Mouse (Mus musculus) kidney, adult 8-10 months (tissue): ENCODE results near the gene Dapp1.
A peak's percentile ranks its signal among the peaks of the same experiment; 100 is the strongest.
"Not testable (repeated sequence)": the region's sequence is repeated elsewhere in the genome, so short reads cannot be mapped to it uniquely, and the experiment has no call there.

Experiments used
- DNase-seq, 2 experiments: peaks; one replicate each; pipeline ENCODE4 v3.0.0; 2022

Dapp1 gene

DNA sequence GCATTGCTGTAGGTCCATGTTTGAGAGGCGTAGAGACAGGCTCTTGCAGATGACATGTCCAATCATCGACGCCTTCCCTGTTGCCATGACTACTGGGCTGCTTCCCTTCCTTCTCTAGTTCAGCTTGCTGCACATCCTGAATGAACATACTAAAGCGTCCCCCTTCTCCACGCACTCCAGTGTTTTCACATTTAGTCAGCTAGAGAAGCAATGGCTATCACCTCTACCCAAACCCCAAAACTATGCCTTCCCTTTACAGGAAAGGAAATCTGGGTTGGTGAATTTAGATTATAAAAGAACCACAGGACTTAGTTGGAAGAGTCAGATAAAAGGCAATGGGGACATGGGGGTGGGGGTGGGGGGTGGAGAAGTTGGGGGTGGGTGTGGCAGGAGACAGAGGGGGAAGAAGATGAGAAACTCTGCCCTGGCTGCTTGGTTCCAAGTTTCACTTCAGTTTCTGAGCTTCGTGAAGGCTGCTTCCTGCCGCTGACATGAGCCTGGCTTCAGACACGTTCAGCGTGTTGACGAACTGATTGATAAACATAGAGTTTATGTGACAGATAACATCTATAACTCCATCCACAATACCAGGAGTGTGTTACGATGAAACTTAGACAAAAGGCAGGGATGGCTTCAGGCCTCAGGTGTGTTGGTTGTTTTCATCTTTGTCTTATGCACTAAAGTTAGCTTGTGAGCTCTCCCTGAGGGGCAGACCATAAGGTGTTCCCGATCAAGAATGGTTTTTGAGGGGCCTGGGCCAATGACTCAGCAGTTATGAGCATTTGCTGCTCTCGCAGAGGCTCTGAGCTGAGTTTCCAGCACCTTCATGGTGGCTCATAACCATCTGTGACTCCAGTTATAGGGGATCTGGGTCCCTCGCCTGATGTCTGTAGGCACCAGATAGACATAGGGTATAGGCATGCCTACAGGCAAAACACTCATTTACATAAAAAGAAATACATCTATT is 28.1 kb downstream of the Dapp1 start:
- DNase-seq, result no peak

DNA sequence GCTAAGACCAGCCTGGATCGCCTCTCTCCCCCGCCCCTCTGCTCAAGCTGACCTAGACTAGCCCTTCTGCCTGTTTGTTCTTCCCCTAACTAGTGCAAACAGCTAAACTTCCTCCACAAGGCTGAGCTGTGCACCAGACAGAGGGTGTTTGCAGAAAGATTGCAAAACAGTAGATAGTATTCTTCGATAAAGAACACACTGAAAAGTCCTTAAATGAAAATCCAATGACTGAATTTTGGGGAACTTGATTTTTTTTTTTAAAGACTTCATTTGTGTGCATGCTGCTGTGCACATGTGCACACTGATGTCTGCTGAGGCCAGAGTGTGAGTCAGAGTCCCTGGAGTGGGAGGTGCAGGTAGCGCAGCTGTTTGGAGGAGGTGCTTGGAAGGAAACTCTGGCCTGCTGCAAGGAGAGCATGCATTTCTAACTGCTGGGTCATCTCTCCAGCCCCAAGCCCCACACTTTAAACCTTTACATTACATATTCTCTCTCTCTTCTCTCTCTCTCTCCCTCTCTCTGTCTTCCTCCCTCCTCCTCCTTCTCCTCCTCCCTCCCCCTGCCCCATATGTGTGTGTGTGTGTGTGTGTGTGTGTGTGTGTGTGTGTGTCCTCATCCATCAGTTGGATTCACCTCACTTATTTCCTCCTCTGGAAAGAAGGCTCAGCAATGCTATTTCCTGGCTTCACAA is 29.0 kb downstream of the Dapp1 start:
- no peak for DNase-seq

DNA sequence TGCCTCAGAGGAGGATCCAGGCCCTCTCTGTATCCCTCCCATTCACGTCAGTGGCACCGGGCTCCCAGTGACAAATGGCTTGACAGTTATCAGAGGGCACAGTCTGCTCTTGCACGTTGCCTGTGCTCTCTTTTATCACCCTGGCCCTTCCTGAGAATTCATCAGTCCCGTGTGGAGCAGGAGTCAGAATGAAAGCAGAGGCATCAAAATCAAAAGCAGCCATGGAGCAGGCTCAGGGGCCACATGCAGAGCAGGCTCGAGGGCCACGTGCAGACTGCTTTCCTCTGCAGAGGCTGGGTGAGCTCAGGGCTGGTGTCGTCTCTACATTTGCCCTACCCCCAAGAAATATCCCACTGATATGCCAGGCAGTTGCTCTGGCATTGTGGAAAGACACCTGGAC is 29.5 kb downstream of the Dapp1 start:
- no peak for DNase-seq

DNA sequence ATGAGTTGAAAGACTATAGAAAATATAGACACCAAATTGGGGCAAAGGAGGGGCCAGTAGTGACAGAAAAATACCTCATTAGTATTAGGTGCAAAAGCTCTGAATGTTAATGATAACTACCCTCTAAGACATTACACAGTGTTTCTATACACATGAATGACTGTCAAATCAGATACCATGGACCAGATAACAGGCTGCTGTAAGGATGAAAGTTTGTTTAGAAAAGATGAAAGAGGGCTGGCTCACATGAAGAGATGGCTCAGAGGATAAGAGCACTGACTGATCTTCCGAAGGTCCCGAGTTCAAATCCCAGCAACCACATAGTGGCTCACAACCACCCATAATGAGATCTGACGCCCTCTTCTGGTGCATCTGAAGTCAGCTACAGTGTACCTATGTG is 30.0 kb downstream of the Dapp1 start:
- DNase-seq, result not testable (repeated sequence)

DNA sequence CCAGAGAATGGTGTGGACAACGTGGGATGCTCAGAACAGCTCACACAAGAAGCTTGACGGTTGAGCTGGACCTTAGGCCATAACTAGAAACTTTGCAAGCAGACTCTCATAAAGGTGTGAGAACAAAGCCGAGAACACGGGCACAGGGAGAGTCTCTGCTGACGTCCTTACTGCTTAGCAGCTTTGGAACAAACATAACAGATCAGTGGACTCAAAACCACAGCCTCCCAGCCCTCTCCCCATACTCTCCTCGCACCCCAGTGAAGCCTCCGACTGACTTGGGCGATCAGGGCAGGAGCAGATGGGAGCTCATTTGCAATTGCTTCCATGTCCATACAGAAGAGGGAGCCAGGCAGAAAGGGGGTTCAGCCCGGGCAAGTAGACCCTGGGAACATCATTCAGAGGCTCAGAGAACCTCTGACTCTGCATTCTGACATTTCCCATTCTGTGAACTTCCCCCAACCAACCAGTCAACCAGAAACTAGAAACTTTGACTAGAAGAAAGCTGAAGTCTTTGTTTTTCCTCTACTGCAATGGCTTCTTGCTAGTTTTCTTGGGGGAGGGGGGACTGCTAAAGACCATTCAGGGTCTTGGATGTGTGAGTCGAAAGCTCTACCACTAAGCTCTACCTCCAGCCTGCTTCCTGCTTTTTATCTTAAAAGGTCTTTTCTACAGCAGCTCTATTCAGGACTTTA is 31.0 kb downstream of the Dapp1 start:
- DNase-seq, result no peak

DNA sequence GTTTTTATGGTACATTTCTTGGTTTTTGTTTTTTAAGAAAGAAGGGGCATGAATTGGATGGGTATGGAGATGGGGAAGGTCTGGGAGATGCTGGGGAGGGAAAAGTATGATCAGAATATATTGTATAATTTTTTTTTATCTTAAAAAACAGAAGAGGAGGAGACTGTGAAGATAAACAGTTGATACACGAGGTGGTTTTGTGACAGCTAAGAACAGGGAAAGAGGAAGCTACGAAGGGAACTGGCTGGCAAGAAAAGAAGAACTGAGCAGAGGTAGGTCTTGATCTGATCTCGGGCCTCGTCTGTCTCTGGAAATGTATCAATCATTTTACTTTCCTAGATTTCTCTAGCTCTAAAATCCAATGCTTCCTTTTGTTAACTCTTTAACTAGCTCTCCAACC is 33.8 kb downstream of the Dapp1 start:
- DNase-seq, result no peak

DNA sequence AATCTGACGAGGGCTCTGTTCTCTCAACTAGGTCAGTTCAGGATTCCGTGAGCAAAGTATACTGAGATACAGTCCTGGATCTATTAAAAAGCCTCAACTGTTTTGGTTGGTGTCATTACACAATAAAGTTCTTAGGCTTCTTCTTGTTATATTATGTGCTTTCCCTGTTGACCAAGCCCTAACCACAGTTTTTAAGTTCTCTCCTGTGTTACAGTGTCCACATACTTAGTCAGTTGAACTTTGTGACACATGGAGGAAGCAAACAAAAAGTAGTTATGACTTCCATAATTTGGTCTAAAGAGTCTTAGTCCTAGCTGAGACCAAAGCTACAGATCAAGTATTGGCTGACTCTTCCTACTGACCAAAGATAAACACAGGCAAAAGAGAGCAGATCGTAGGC is 34.5 kb downstream of the Dapp1 start:
- no peak for DNase-seq

DNA sequence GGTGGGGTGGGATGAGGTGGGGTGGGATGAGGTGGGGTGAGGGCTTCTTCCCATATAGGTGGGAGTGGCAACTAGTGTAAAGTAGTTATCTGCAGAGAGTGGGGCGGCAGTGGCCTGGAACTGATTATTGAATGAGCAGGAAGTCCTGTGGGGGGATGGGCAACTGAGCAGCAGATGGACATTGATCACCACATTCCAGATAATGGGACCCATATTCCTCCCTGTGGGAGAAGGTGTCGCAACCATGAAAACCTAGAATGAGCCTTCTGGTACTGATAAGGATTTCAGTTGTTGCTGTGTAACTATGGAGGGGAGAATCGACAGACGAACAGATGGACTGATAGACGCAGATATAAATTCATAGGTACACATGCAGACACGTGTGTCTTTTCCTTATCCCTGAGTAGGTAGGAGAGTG is 37.6 kb downstream of the Dapp1 start:
- DNase-seq, result no peak

DNA sequence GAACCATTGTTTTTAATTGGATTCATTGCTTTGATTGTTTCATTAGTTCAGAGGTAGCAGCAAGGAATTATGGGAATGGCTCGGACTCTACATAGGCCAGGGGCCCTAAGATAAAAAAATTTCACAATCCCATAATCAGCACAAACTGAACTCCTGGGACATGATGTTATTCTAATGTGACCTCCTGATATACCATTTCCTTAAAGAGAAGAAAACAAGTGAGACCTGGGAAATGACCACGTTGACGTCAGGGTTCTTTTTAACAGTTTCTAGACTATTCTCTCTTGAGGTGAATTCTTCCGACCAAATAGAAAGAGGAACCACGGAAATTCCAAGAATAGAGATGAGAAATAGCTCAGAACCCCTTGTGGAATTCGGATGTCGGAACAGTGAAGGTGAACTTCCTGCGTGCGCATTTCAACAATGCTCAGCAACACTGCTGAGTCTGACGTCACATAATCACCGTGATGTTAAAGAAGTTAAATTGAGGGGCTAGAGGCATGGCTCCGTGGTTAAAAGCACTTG is 39.2 kb downstream of the Dapp1 start:
- DNase-seq, result no peak

DNA sequence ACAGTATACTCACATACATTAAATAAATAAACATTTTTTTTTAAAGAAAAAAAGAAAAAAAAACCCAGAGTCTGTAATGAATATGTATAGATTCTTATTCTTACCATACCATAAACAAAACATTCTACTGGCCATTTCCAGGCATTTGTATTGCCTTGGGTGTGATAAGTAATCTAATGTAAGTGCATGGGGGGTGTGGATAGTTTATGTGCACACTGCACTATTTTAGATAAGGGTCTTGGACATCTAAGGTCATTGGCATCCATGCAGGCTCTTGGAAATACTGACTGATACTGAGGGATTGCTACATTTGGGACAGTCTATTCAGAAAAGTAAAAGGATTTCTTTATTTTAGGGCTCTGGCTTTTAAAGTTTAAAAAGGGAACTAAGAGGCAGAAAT is 39.8 kb downstream of the Dapp1 start:
- no peak for DNase-seq

DNA sequence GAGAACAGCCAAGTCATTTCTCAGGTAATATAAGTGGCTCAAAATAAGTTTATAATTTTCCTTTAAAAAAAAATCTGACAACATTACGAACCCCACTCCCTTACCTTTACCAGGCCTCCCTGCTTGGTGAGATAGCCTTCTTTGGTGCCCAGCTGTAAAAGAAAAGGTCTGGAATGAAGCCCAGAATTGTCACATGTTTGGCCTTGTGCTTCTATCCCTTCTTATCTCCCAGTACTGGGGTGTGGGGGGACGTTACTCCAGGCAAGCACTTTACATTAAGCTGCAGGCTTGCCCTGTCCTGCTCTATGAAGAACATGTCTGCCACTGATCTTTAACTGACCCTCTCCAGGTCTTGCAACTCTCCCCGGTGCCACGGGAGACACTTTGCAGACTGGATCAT is 40.6 kb downstream of the Dapp1 start:
- no peak for DNase-seq

DNA sequence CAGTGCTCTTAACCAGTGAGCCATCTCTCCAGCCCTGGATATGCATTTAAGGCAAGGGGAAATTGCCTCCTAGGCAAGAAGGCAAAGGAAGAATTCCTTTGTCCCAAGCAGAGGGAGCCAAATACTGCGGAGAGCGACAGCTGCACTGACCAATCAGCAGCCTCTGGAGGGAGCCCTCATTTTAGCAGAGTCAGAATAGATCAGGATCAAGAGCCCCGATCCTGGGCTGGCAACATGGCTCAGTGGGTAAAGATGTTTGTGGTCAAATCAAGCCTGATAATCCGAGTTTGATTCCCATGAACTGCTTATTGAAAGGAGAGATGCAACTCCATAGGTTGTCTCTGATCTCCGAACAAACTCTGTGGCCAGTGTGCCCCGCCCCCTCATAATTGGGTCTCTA is 42.7 kb downstream of the Dapp1 start:
- peak in 1 of 2 experiments; percentile 31 for DNase-seq

DNA sequence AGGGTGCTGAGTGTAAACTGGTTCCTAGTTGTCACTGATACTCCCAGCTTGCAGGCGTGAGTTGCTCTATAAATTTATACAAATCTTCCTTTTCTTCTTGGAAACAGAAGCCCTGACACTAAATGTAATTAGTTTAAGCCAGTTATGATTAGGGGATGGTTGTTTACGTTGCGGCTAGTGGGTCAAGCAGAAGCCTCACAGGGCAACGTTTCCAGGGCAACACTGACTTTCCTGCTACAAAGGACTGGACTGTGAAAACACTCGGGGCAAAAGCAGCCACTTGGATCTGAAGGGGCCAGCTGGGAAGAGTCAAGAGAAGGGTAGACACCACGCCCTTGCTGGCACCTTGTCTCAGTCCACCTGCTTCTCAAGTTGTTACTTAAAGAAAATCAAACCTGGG is 44.8 kb downstream of the Dapp1 start:
- no peak for DNase-seq

DNA sequence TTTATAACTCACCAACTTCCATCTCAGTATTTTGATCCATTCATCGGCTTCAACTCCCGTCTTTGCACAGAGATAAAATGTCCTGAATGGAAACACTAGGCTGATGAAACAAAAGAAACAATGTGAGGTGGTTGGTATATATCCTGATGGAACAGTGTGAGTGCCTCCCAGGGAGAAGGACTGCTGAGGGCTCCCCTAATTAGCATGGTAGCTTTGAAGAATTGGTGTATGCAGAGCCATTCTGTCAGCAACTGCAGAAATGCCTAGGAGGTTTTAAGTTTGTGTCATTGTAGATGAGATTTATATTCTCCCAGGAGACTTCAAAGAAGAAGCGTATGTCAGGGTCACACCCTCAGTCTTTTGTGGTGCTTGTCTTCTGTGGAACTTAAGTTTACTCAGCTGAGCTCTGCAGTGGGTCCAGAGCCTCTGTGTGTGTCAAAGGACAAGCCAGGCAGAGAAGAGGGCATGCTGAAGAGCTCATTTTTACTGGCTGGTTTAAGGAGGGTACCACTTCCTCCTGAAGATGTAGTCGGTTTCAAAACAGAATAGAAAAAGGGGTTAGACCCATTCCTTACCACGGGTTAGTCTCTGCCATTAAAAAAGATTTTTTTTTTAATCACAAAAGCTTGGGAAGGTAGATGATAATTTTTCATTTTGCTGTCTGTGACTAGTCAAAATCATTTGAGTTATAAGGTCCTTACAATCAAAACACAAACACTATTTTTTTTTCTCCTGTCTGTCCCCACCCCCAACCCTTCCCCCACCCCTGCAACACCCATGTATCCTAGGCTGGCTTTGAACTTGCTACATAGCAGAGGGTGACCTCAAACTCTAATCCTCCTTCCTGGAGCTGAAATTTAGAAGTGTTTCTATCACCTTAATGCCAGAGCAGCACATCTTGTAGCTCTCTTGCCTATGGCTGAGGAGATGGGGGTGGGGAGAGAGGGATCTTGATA is 45.5 kb downstream of the Dapp1 start:
- DNase-seq, result no peak

DNA sequence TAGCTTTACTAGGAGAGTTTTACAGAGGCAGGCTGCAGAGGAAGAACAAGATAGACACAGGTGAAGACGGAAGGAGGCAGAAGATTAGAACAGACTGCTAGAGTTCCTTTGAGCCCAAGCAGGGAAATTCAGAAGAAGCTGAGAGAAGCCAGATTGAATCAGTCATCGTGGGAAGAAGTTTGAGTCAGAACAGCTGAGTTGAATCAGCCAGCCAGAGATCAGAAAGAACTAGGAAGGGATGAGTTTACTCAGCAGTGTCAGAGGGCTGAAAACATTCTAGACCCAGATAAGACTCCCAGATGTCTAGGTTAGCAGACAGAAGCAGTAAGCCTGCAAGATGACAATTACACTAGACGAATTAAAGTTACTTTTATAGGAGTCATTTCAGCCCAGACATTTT is 47.4 kb downstream of the Dapp1 start:
- no peak for DNase-seq

DNA sequence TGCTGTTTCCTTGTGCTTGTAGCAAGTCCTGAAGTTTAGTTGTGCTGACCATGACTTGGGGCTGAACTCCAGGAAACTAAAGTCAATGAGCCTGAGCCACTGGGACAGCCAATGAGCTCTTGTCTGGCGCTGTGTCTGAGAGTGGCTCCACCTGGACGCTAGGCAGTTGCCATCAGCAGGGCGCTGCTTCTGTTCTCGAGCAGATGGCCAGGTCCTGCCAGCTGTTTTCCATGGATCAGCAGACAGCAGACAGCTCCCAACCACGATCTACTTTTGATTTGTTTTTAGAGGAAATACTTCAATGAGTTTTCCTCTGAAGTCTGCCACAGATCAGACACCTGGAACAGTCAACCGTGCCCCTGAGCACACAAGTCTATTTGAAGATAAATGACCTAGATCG is 48.6 kb downstream of the Dapp1 start:
- DNase-seq, result no peak

DNA sequence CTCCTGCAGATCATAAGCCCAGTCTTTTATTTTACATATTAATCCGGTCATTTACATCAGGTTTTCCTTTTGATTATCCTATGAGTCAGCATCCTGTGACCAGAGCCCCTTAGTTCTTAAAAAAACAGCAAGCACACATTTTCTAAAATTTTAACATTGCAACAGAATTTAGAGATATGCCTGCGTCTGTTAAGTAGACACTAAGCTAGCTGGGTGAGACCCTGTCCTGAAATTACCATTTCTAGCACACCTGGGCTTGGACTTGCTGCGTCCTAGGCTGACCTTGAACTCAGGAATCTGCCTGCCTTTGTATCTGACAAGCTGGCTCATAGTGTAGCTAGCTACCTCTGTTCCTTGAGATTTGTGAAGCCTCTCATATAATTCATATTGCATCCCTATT is 51.4 kb downstream of the Dapp1 start:
- DNase-seq, result no peak

DNA sequence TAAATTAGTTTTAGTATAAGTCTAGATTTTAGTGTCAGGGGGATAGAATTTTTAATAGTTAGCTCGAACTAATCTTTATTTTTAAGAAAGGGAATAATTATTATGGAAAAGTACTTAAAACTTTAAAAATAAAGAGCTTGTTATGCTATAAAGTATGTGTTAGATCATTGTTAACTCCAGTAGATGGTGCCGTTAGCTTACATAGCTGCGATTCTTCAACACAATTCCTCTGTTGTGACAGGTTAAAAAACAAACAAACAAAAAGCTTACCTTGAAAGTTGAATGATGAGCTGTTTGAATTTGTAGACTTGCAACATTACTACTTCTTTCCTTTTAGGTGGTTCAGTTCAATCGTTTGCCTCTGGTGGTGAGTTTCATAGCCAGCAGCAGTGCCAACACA is 54.3 kb downstream of the Dapp1 start:
- DNase-seq, result no peak

DNA sequence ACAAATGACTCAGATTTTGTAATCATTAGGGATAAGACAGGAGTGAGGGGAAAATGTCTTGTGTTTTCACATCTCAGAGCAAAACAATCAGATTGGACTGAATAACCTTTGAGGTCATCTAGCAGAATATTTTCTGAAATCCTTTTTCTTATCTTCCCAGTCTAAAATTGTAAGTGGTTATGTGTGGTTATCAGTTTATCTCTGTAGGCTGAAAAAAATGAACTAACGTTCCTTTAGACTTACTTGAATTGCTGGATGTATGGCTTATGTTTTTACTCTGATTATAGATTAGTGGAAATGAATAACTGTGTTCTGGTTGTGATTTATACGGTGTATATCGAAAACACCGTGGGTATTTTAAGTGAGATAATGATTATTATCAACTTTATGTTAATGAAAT is 60.8 kb downstream of the Dapp1 start:
- no peak for DNase-seq

DNA sequence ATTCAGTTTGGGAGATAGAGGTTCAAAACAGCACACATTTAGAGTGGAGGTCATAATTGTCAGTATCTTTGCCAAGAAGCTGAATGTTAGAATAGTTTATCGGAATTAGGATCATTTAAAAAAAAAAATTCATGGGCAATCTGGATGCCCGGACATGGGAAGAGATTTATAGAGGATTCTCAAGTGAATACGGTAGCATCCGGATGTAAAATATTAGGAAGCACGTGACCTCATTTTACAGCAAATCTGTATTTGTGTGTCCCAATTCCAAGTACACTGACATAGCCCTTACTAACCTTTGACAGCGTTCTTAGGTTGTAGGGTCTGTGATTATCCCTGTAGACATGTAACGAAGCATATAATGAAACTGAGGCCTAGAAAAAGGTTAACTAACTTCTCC is 61.9 kb downstream of the Dapp1 start:
- no peak for DNase-seq

DNA sequence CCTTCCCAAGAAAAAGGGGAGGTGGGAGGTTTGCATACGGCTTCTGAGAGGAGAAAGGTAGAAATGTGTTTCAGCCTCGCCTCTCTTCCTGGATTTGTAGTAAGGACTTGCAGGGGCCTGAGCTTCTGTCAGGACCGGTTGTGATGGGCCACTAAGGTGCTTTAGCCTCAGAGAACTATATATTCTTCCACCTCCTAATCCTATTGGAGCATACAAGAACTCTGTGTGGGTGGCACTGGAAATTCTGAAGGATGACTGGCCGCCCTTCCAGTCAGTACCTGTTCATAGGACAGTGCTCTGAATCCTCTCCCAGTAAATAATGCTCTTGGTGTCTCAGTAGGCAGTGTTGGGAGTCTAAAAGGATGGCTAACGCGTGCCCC is 62.4 kb downstream of the Dapp1 start:
- DNase-seq, result no peak
